Mouse (Mus musculus) embryonic facial prominence, embryonic 11.5 days (tissue): ENCODE data around the gene Olfr1046. TPM values are rescaled to one million over a fixed set of nuclear protein-coding genes. Genes with fewer than 3 reads are reported as not detected.
"Not testable (repeated sequence)": the region's sequence is repeated elsewhere in the genome, so short reads cannot be mapped to it uniquely, and the experiment has no call there.

Experiments used
- ATAC-seq: fragments of 200-750 bp; cut with Nextera tagmentation; replicated peaks from 2 replicates; pipeline ENCODE4 v1.8.0; 2017; ENCODE audit warnings: low read depth; ENCODE audit not compliant: insufficient number of reproducible peaks, low FRiP score, low TSS enrichment
- DNase-seq: peaks from one replicate; pipeline ENCODE4 v3.0.0-alpha.2; 2015; ENCODE audit warnings: low spot score
- H3K27ac ChIP-seq: fragments of 300-500 bp; sonication (generic); replicated peaks from 2 replicates; pipeline ENCODE4 v1.5.1; 2014; ENCODE audit warnings: mild to moderate bottlenecking, low read depth, low read length, control low read depth
- H3K27me3 ChIP-seq: fragments of 300-500 bp; sonication (generic); 2 replicates; pipeline ENCODE4 v1.6.1; 2014; ENCODE audit warnings: mild to moderate bottlenecking, low read length, moderate library complexity, mixed read lengths; ENCODE audit not compliant: control insufficient read depth, insufficient read depth
- H3K36me3 ChIP-seq: fragments of 300-500 bp; sonication (generic); replicated peaks from 2 replicates; pipeline ENCODE4 v1.6.1; 2014; ENCODE audit warnings: low read depth, mild to moderate bottlenecking, low read length, moderate library complexity, mixed read lengths; ENCODE audit not compliant: control insufficient read depth, insufficient read depth
- H3K4me1 ChIP-seq: fragments of 300-500 bp; sonication (generic); 2 replicates; pipeline ENCODE4 v1.6.1; 2014; ENCODE audit warnings: low read length, mixed read lengths; ENCODE audit not compliant: control insufficient read depth, insufficient read depth
- H3K4me2 ChIP-seq: fragments of 300-500 bp; sonication (generic); 2 replicates; pipeline ENCODE4 v1.6.1; 2014; ENCODE audit warnings: low read depth, mild to moderate bottlenecking, control low read depth, low read length, moderate library complexity
- H3K4me3 ChIP-seq: fragments of 300-500 bp; sonication (generic); 2 replicates; pipeline ENCODE4 v1.5.1; 2014; ENCODE audit warnings: low read depth, low read length, control low read depth
- H3K9ac ChIP-seq: fragments of 300-500 bp; sonication (generic); replicated peaks from 2 replicates; pipeline ENCODE4 v1.6.1; 2014; ENCODE audit warnings: mild to moderate bottlenecking, control low read depth, low read length
- H3K9me3 ChIP-seq: fragments of 300-500 bp; sonication (generic); replicated peaks from 2 replicates; pipeline ENCODE4 v1.6.1; 2016; ENCODE audit warnings: mild to moderate bottlenecking, low read length, inconsistent platforms, mixed read lengths; ENCODE audit not compliant: control insufficient read depth
- WGBS: fragments of 180-500 bp; shearing (Covaris S2); extraction: QIAGEN DNeasy Blood & Tissue Kit; methylation state at CpG from one replicate; pipeline ENCODE4 v1.1.7; 2014; 5-methylcytosine and 5-hydroxymethylcytosine counted together
- polyA plus RNA-seq: library from polyadenylated mRNA; unstranded; fragments of >200 nt; fragmentation: Nextera tagmentation; extraction: Ambion mirVana; gene quantifications from 2 replicates; pipeline ENCODE4 v1.2.1, GENCODE M21; 2014

Olfr1046 gene
- polyA plus RNA-seq, 1 experiment from 2014 or later = not detected

DNA sequence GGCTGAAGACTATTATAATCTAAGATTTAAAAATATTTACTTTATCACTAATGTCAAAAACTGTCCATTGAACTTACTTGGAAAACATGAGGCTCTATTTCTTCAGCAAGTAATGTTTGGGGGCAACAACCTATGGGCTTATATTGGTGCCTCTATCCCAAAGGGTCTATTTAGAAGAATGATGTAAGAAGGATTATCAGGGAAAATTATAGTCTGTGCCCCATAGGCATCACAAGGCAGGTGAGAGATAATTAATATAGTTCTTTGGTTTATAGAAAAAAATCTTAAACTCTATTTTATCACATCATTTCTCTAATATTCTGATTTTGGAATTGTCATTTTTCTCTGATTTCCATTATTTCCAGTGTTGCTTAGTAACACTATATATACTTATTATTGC, 41.4 kb downstream of the Olfr1046 start, which contains the start of gene Olfr1044:
TSS of gene Olfr1044 (minus strand) at position 101 of the 400 bp plus-strand sequence.
- no peak within 1 kb of the TSS for H3K9ac ChIP-seq
- H3K27me3 ChIP-seq = no peaks in the 10 kb centered on the region
- no peak for DNase-seq
- H3K4me2 ChIP-seq = no peak within 1 kb of the TSS
- H3K27ac ChIP-seq = no peak within 1 kb of the TSS
- H3K4me3 ChIP-seq = no peak within 1 kb of the TSS
- no peaks in the 10 kb centered on the region for H3K36me3 ChIP-seq
- ATAC-seq = no peak
- no peaks in the 10 kb centered on the region for H3K9me3 ChIP-seq
- no peaks in the 10 kb centered on the region for H3K4me1 ChIP-seq

DNA sequence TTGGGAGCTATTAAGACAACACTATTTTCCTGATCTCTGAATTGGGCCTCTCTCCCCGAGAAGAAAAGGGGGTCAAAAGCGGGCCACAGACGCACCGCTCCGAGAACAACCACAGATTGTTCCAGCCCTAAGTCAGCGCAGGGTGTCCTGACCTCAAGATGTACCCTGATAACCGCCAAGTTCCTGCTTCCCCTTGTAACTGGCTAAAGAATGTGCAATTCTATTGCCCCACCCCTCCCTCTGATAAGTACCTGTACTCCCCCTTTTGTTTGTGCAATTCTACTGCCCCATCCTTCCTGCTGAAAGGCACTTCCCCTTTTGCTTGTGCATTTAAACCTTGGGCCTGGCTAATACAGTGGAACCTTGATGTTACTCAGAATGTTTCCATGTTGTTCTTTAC, 43.7 kb downstream of the Olfr1046 start:
- H3K36me3 ChIP-seq, DNase-seq, H3K9ac ChIP-seq, H3K4me1 ChIP-seq, H3K4me3 ChIP-seq, H3K27me3 ChIP-seq, H3K9me3 ChIP-seq, H3K27ac ChIP-seq, H3K4me2 ChIP-seq, ATAC-seq: not testable (repeated sequence)
- WGBS = 86% methylated on average over 7 of the region's 7 CpGs

DNA sequence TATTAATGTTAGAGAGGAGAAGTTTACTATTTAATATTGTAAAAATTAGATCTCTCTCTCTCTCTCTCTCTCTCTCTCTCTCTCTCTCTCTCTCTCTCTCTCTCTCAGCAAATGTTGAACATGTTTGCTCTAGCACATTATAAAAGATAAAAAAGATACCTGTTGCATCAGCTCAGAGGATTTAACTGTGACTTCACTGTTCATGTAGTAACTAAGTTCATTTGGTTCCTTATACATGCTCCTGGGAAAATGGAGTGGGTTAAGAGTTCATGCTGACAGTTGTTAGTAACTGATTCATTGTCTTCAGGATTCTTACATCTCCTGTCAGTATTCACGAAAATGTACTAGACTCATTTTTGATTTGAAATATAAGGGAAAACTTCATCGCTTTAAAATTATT, 51.7 kb downstream of the Olfr1046 start, which contains the start of gene Olfr1043:
TSS of gene Olfr1043 (minus strand) at position 101 of the 400 bp plus-strand sequence.
- Histone ChIP-seq H3K4me3 (no peak within 1 kb of the TSS), H3K36me3 (no peaks in the 10 kb centered on the region), H3K27ac (no peak within 1 kb of the TSS), H3K4me1 (no peaks in the 10 kb centered on the region), H3K27me3 (no peaks in the 10 kb centered on the region), H3K9me3 (no peaks in the 10 kb centered on the region), H3K9ac (no peak within 1 kb of the TSS), H3K4me2 (no peak within 1 kb of the TSS)
- 88% methylated on average over 2 of the region's 2 CpGs for WGBS
- DNase-seq (no peak), ATAC-seq (no peak)

Other genes with a start within 250 kb of the Olfr1046 start
- gene Olfr1029, start 245.4 kb downstream of the Olfr1046 start, polyA plus RNA-seq = not detected in 2 replicates
- gene Olfr1030, start 240.0 kb downstream of the Olfr1046 start, polyA plus RNA-seq = not detected in 2 replicates
- not detected in 2 replicates for gene Olfr1031, start 229.0 kb downstream of the Olfr1046 start, polyA plus RNA-seq
- not detected in 2 replicates for gene Olfr1032, start 213.8 kb downstream of the Olfr1046 start, polyA plus RNA-seq
- gene Olfr1033, start 198.7 kb downstream of the Olfr1046 start, polyA plus RNA-seq = 0.06 TPM in 1 of 2 replicates, not detected in the other
- 0.10 TPM in 1 of 2 replicates, not detected in the other for gene Olfr1034, start 173.5 kb downstream of the Olfr1046 start, polyA plus RNA-seq
- gene Olfr1036, start 145.3 kb downstream of the Olfr1046 start, polyA plus RNA-seq = not detected in 2 replicates
- gene Olfr1037, start 131.9 kb downstream of the Olfr1046 start, polyA plus RNA-seq = not detected in 2 replicates
- gene Olfr1039, start 83.4 kb downstream of the Olfr1046 start, polyA plus RNA-seq = not detected in 2 replicates
- gene Olfr1040, start 72.6 kb downstream of the Olfr1046 start, polyA plus RNA-seq = not detected in 2 replicates
- not detected in 2 replicates for gene Olfr1042, start 57.5 kb downstream of the Olfr1046 start, polyA plus RNA-seq
- not detected in 2 replicates for gene Olfr1043, start 51.8 kb downstream of the Olfr1046 start, polyA plus RNA-seq
- gene Olfr1044, start 41.5 kb downstream of the Olfr1046 start, polyA plus RNA-seq = not detected in 2 replicates
- gene Olfr52, start 33.6 kb downstream of the Olfr1046 start, polyA plus RNA-seq = not detected in 2 replicates
- gene Olfr1045, start 16.3 kb downstream of the Olfr1046 start, polyA plus RNA-seq = not detected in 2 replicates
- not detected in 2 replicates for gene Olfr1047, start 12.1 kb upstream of the Olfr1046 start, polyA plus RNA-seq
- not detected in 2 replicates for gene Olfr1048, start 21.0 kb upstream of the Olfr1046 start, polyA plus RNA-seq
- not detected in 2 replicates for gene Olfr1049, start 39.0 kb upstream of the Olfr1046 start, polyA plus RNA-seq
- not detected in 2 replicates for gene Olfr1051, start 59.8 kb upstream of the Olfr1046 start, polyA plus RNA-seq
- gene Olfr1052, start 73.1 kb upstream of the Olfr1046 start, polyA plus RNA-seq = not detected in 2 replicates
- not detected in 2 replicates for gene Olfr1053, start 96.0 kb upstream of the Olfr1046 start, polyA plus RNA-seq
- gene Olfr1054, start 116.1 kb upstream of the Olfr1046 start, polyA plus RNA-seq = not detected in 2 replicates
- not detected in 2 replicates for gene Olfr1055, start 131.0 kb upstream of the Olfr1046 start, polyA plus RNA-seq
- gene Olfr1056, start 143.2 kb upstream of the Olfr1046 start, polyA plus RNA-seq = not detected in 2 replicates
- not detected in 2 replicates for gene Olfr1057, start 159.1 kb upstream of the Olfr1046 start, polyA plus RNA-seq
- 0.15 TPM in 1 of 2 replicates, not detected in the other for gene Olfr1058, start 169.2 kb upstream of the Olfr1046 start, polyA plus RNA-seq
- gene Olfr1061, start 194.7 kb upstream of the Olfr1046 start, polyA plus RNA-seq = not detected in 2 replicates
- gene Olfr1062, start 207.4 kb upstream of the Olfr1046 start, polyA plus RNA-seq = not detected in 2 replicates
- not detected in 2 replicates for gene Olfr1065, start 231.3 kb upstream of the Olfr1046 start, polyA plus RNA-seq
- not detected in 2 replicates for gene Olfr1066, start 237.0 kb upstream of the Olfr1046 start, polyA plus RNA-seq